Mouse (Mus musculus): ENCODE results near the gene Tomm6.

Tomm6 gene

DNA sequence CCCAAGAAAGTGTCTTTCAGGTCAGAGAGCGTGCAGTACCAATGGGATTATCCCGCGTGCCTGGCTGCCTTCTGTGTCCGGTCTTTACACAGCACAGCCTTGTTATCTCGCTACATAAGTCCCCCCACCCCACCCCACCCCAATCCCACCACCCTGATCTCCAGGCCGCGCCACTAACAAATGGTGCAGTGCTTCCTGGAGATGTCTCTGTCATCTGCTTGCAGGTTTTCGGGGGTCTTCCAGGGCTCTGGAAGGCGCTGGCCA is at the start of gene Tomm6:
Gene Tomm6 (minus strand): TSS at position 43 of the 264 bp plus-strand sequence.
- no peak for DNase-seq (ENCODE audit: low spot score in 2 of 2)

DNA sequence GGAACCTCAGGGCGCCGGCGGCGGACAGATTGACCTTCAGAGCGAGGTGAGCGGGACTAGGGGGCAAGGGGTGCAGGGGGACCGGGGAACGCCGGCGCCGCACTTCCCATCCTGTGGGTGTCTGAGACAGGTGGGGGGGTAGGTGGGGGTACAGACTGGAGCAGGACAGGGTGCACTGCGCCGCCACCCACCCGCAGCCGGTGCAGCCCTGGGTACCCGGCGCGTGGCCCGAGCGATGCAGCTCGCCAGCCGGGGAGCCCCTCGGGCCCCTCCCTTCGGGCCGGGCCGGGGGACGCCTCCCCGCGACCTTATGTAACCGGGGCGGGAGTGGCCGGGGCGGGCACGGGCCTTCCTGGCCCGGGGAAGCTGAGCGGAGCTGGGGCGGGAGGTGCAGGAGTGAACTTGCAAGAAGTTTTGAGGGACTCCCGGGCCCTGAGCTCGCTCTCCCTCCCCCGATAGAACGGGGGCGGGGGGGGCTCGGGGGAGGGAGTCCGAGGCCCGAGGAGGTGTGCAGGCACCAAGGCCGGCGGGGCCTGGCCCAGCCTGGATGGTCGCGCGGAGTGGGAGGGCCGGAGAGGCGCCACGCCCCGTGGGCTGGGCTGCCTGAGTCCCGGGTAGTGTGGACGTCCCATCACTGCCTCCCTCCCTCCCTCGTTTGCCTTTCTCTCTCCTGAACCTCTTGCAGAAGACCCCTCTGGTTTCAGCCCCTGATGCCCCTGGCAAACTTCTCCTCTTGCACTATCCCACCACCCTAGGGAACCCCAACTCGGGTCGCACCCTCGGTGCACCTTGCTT is 49.3 kb upstream of the Tomm6 start:
- DNase-seq (ENCODE audit: low spot score in 2 of 2), result peak; percentile 53 to 75

DNA sequence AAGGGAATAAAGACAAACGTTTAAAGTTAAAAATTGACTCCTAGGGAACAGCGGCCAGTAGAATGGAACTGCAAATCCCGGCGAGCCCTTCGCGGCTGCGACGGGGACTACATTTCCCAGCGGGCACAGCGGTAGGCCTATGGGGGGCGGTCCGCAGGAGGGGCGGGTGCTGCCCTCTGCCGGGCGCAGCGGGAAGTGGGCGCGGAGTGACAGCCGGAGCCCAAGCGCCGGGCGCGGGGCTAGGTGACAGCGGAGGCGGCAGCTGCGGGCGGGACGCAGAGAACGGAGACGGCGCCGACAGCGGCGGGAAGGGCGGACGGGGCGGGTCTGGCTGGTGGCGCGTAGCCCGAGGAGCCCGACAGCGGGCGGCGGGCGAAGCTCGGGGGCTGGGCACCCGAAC is 48.7 kb upstream of the Tomm6 start, which contains the start of gene Tfeb:
Gene Tfeb (plus strand): TSS at position 175 of the 400 bp plus-strand sequence.
- DNase-seq (ENCODE audit: low spot score in 2 of 2), result peak; percentile 97 to 98

DNA sequence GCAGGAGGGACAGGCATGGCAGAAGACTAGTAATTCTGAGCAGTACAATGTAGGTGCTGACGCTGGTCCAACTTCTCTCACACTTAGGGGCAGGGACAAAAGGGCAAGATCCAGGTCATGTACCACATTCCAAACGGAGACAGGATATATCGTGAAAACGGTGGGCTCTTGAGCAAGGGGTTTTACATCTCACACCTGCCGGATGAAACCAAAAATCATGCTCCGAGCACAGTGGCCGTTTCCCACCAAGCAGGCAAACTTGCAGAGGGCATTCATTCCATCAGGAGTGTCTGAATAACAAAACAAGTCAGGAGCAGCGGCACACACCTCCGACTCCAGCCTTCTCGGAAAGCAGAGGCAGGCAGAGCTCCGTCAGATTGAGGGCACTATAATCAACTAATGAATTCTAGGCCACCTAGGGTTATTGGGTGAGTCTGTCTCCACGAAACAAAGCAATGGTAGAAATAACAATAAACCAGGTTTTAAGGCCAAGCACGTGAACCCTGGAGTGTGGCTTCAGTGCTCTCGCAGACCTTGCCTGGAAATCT is 47.4 kb upstream of the Tomm6 start:
- DNase-seq (ENCODE audit: low spot score in 2 of 2), result no peak

DNA sequence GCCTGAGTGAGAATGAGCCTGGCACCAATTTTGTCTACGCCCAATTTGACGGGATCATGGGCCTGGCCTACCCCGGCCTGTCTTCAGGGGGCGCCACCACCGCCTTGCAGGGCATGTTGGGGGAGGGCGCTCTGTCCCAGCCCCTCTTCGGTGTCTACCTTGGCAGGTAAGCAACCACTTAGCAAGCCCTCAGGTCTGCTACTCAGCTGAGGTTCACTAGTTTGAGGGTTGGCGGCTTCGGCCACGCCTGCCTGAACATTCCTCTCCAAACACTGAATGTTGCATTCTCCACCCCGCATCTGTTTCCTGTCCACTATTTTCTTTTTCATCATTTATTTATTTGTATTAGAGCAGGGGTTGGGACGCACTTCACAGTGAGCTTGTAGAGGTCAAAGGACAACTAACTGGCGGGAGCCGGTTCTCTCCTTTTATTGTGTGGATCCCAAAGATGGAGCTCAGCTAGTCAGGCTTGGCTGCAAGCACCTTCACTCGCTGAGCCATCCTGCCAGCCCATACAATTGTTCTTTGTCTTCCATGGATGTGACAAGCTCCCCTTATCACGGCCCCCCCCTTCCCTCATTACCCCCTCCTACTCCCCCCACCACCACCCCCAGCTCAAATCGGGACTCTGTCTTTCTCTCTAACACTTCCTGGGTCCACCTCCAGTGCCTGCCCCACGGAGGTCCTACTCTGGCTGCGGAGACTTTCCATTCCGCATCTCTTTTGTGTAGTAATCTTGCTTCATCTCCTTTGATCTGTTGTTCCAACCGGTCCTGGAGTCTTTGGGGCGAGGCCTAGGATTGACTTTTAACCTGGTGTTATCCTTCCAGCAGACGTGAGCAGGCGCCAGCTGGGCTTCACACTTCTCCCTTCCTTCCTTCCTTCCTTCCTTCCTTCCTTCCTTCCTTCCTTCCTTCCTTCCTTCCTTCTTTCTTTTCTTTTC is 42.7 kb upstream of the Tomm6 start:
- DNase-seq (ENCODE audit: low spot score in 2 of 2), result no peak

DNA sequence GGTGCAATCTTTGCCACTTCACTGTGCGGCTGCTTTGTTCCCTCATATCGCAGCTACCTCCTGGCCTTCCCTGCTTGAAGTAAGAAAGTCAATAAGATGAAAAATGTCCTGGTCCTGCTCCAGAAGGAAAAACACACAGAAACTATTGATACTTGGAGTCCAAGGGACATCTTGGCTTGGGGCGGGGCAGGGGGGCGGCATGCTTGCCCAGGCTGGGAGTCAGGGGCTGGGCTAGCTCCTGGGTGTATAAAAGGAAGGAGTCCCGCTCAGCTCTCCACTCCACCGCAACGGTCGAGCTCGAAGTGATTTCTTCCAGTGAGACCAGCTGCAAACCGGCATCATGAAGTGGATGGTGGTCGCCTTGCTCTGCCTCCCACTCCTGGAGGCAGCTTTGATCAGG is 38.4 kb upstream of the Tomm6 start, which contains the start of gene Pgc:
Gene Pgc (plus strand): TSS at position 277 of the 400 bp plus-strand sequence.
- DNase-seq (ENCODE audit: low spot score in 2 of 2), result no peak

DNA sequence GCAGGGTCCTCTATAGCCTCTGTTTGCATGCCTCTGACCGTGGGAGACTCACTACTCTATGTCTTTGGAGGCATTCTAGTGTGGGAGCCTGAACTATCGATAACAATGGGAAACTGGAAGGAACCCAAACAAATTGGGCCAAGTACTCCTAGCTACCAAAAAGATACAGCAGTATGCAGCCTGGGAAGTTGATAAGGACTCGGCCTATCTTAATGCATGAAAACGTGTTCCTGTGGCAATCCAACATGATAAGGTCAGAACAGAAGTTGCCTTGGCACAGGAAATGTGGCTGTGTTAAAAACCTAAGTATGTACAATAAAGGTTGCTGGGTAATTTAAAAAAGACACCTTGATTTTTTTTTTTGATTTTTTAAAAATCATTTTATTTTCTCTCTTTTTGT is 33.0 kb upstream of the Tomm6 start:
- DNase-seq (ENCODE audit: low spot score in 2 of 2), result no peak

DNA sequence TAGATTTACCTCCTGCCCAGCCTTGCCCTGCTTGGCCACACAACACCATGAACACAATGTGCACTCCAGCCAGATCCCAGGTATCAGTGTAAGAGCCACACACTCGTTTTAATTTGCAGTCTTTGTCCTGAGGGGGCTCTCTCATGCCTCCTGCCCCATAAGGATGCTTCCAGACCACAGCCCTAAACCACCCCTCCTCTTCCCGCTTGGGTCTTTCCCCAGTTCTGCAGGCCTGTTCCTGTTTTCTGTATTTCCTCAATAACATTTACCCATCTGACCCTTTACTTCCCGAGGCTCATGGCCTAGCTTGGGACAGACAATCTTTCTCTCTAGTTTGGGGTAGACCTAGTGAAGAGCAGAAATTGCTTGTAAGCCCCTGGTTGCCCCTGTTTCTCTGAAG is 26.9 kb upstream of the Tomm6 start:
- no peak for DNase-seq (ENCODE audit: low spot score in 2 of 2)

DNA sequence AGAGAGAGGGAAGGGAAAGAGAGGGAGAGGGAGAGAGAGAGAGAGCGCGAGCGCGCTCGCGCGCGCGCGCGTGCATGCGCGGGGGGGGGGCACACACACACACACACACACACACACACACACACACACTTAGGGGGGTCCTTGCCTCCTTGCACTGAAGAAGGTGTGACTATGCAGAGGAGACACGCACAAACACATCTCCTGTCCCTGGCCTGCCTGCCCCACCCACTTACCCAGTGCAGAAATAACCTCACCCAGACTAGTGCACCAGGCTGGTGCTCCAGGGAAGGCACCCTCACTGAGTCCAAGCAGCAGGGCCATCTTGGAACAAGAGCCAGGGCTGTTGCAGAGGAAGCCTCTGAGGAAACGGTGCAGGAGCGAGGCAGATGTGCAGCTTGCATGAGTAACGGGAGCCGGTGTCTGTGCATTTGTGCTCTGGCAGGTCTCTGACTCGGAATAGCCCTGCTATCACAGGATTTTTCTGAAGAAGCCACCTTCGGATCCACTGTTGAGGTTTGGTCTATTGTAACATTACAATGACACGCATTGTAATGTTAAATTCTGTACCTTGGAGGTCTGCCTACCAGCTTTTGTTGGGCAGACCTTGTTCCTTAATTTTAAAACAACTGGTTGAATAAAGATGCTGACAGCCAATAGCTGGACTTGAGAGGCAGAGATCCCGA is 24.8 kb upstream of the Tomm6 start:
- DNase-seq (ENCODE audit: low spot score in 2 of 2), result no peak

DNA sequence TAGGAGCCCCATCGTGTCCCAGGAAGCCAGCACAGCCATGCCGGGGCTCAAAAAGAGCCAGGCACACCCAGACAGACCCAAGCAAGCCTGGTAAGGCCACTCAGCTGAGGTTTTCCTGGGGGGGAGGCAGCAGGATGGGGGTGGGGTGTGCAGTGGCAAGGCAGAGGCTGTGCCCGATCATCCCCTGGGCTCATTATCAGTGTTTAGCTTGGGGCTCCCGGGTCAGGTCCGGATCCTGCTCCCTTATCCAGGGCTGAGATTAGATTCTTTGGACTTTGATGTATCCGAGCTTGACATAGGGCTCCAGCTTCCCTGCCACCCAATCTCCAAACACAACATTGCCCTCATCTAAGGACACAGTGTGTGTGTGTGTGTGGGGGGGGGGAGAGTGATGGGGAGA is 23.7 kb upstream of the Tomm6 start:
- no peak for DNase-seq (ENCODE audit: low spot score in 2 of 2)

DNA sequence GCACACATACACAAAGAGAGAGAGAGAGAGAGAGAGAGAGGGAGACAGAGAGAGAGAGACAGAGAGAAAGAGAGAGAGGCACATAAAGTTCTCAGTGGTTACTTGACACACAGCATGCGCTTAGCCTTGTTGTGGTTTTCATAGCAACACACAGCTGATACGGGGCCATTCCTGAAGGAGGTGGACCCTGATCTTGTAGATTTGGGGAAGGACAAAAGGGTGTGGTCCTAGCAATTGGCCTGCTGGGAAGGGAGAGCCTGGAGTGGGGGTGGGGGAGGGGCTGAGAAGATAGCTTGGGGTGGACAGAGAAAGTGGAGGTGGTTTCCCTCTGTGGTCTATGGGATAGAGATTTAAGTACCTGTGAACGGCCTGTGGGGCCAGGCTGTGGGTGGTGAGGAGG is 21.9 kb upstream of the Tomm6 start:
- DNase-seq (ENCODE audit: low spot score in 2 of 2), result no peak

DNA sequence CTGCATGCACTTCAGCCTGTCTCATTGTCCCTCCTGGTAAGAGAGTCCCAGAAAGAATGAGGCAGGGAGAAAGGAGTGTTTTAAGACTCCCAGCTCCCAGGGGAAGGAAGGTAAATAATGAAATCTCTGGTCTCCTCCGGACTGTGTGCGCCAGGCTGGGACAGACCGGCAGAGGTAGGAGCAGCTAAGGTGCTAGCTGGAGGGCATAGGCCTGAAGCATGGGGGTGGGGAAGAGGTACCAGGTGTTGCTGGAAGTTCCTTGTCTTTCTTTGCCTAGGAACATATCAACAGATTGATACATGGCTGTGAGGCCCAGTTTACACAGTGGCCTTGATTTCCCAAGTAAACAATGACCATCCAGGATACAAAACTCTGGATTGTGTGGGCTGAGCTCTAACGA is 20.8 kb upstream of the Tomm6 start:
- DNase-seq (ENCODE audit: low spot score in 2 of 2), result no peak

DNA sequence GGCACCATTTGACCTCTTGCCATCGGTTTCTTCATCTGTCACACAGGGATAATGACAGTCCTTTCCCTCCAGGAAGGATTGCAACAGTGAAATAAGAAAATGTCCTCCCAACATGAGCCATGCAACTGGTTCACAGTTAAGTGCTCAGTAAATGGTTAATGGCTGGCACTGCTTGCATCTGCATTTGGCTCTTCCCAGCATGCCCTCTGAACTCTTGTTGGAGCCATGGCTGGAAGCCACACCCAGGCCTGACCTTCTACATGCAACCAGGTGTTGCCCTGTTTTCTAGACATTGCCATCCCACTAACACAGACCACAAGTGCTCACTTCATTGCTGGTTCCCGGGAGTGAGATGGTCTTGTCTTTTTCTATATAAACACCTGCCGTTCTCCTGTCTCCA is 19.8 kb upstream of the Tomm6 start:
- DNase-seq (ENCODE audit: low spot score in 2 of 2), result no peak

DNA sequence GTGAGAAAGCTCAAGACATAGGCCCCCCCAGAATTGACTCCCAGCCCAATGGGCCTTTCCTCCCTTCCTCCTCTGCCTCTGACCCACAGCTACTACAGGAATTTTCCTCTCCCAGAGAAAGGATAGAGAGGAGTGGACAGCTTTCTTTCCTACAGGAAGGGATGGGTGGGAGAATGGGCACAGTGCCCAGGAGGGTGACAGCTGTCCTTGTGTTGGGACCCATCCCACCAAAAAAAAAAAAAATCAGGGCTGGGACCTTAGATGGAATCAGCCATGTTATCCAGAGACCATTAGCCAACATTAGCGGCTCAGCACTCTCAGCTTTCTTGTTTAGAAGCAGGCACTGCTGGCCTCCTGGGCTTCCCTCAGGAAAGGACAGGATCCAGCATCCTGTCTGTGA is 18.0 kb upstream of the Tomm6 start:
- no peak for DNase-seq (ENCODE audit: low spot score in 2 of 2)

DNA sequence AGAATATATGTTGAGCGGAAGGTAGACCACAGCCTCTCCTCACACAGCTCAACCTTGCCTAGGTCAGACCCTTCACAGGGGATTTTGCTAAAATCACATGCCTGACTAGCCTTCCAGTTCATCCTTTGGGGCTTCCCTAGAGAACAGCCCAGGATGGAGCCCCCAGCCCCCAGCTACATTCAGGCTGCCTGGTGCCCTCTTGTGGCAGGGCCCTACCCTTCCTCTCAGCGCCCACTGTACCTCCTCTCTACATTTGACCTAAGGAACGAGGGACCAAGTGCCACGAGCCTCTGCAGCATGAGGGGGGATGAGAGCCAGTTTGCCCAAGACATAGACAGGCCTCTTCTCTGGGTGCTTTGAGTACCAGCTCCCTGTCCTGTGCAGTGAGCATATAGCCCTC is 16.5 kb upstream of the Tomm6 start:
- no peak for DNase-seq (ENCODE audit: low spot score in 2 of 2)

DNA sequence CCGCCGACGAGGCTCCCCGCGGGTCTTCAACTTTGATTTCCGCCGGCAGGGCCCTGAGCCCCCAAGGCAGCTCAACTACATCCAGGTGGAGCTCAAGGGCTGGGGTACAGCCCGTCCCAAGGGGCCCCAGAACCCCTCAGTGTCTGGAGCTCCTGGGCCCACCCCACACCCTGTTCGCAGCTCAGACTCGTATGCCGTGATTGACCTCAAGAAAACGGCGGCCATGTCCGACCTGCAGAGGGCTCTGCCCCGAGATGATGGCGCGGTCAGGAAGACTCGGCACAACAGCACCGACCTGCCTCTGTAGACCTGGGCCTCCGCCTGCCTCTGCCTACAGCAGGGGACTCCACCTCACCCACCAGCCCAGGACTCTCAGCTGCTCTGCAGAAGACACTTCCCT is 15.4 kb upstream of the Tomm6 start:
- DNase-seq (ENCODE audit: low spot score in 2 of 2), result no peak

DNA sequence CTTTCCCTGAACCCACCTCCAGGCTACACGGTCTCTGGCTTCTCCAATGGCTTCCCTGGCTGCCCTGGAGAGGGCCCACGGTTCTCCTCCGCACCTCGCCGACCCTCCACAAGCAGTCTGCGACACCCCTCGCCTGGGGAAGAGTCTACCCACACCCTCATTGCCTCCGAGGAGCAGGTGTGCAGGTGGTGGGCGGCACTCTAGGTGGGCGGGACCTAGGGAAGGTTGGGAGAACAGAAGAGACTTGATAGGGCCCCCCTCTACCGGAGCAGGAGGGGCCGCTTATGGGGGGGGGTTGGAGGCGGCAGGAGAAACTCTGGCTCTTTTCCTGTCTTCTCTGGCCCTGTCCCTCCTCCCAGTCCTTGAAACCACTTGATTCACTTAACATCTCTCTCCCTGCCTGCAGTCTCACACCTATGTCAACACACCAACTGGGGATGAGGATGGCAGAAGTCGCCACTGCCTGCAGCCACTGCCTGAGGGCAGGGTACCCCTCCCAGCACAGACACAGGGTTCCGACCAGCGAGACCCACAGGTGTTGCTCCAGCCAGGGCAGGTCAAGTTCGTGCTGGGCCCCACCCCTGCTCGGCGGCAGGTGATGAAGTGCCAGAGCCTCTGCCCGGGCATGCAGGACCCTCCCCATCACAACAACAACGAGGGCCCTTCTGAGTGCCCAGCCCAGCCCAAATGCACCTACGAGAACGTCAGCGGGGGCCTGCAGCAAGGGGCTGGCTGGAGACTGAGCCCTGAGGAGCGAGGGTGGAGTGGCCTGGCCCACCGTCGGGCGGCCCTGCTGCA is 14.6 kb upstream of the Tomm6 start:
- DNase-seq (ENCODE audit: low spot score in 2 of 2), result no peak

DNA sequence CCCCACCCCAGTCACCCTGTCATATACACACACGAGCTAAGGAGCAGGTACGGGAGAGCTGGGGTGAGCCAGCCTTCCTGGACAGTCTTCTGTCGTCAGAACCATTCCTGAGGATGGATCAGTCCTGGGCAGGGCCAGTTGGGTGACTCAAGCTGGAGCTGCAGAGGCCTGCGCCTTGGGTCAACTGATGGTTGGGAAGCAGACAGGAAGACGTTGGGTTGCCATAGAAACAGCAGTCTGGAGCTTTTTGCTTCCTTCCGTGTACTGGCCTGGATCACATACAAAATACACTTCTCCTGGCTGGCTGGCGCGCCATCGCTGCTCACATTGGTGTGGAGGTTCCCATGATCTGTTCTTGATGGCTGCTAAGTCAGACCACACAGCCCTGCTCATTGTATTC is 13.6 kb upstream of the Tomm6 start:
- DNase-seq (ENCODE audit: low spot score in 2 of 2), result no peak

DNA sequence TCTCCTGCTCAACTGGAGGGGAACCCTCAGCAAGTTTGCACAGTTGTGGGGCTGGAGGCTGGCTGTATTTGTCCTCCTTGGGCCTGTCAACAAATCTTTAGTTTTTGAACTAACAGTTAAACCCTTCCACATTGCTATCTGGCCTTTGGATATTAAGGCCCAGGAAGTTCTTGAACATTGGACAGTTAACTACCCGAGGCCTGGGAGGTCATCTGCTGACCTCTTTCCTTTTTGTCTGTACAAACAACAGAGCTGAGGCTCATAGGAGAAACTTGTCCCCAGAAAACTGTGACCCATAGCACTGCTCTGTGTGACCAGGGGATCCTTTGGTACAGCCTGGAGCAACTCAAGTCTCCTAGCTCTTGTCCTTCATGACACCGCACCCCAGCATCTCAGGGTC is 10.9 kb upstream of the Tomm6 start:
- no peak for DNase-seq (ENCODE audit: low spot score in 2 of 2)

DNA sequence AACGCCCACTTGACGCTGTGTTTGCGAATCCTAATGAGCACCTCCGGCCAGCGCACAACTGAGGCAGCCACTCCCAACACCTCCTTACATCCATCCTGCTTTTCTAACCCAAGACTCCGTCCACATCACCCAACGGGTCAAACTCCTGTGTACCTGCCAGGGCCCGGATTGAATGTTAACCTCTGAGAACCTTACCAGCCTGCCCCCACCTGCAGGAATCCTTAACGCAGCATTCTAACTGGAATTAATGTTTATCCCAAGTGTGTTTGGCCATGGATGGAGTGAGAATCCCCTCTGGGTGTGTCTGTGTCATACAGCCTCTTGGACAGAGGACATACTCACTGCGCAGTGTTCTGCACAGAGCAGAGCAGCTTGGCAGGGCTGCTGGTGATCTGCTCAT is 10.0 kb upstream of the Tomm6 start:
- DNase-seq (ENCODE audit: low spot score in 2 of 2), result no peak

DNA sequence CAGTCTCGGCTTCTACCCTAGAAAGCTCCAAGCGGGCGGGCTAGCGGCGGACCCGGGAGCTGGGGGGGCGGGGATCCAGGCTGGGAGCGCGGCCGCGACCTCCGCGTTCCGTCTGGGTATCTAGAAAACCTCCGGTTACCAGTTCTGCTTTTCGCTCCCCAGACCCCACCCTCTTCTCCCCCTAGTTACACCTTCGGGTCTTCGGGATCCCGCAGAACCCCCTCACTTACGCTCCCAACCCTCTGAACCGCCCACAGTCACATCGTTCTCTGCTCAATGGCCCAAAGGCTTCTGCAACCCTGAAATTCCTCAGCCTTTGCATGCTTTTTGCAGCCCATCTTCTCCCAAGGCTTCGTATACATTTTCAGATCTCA is 7.1 kb upstream of the Tomm6 start:
- DNase-seq (ENCODE audit: low spot score in 2 of 2), result no peak
